21 mouse cellular contexts compared by ENCODE assay signal in genomic region chr3:22084222-22084996, GRCm38 (mm10). TPM values are rescaled to one million over a fixed set of nuclear protein-coding genes. Genes with fewer than 3 reads are reported as not detected.
A peak's percentile ranks its signal among the peaks of the same experiment; 100 is the strongest.
DNase-seq lines count a peak whose midpoint lies in the region; ATAC-seq and TF ChIP-seq lines count a peak whose summit lies in the region.
"Had no signal": no experiment of that assay in that cellular context is flagged by ENCODE, and none has a peak within 500 bp of the region (broad histone marks: within the 10 kb centered on the region; RNA-seq: fewer than 3 reads in every experiment).

No protein-coding gene starts in this region.

- no peak overlapping the region for H3K4me3 ChIP-seq in ES-Bruce4 (ENCODE audit: low read depth, low read length)
- H3K4me3 ChIP-seq in intestine, postnatal 0 days (ENCODE audit: low read depth, low read length) = no peak overlapping the region
- H3K4me3 ChIP-seq: embryonic facial prominence, embryonic 13.5 days; liver, embryonic 15.5 days; megakaryocyte, embryonic 14.5 days had no signal

- H3K27ac ChIP-seq in ES-Bruce4 (ENCODE audit: insufficient read depth, low read length) = peak overlapping the region; percentile 49; the same call in 1 of the 2 replicates
- H3K27ac ChIP-seq in intestine, postnatal 0 days (ENCODE audit: low read depth, low read length) = no peak overlapping the region
- H3K27ac ChIP-seq: embryonic facial prominence, embryonic 13.5 days; liver, embryonic 15.5 days; stomach, postnatal 0 days had no signal

- TF ChIP-seq POLR2A in ES-Bruce4 (IDR thresholded peaks at IDR 0.05; ENCODE audit: insufficient read depth, low read length) = no peak

- 0 out of 2 replicates have a peak, but pooled peaks cover 2% of the 10 kb centered on the region for H3K36me3 ChIP-seq in ES-Bruce4 (ENCODE audit: control insufficient read depth, insufficient read depth, low read length, poor library complexity, severe bottlenecking)
- no peaks in the 10 kb centered on the region; the same call in 1 of the 2 replicates for H3K36me3 ChIP-seq in intestine, postnatal 0 days (ENCODE audit: control insufficient read depth, insufficient read depth)

- TF ChIP-seq CTCF in ES-Bruce4 (IDR thresholded peaks at IDR 0.05; ENCODE audit: low read depth, low read length) = no peak
- no peak for TF ChIP-seq CTCF in intestine, postnatal 0 days (IDR thresholded peaks at IDR 0.05; ENCODE audit: low read depth)

- no peak overlapping the region for H3K9ac ChIP-seq in ES-Bruce4 (ENCODE audit: low read depth, poor library complexity, severe bottlenecking)
- H3K9ac ChIP-seq in intestine, postnatal 0 days (ENCODE audit: low read depth, low read length) = no peak overlapping the region
- H3K9ac ChIP-seq: embryonic facial prominence, embryonic 13.5 days; liver, embryonic 15.5 days had no signal

- H3K27me3 ChIP-seq in ES-Bruce4 (ENCODE audit: control insufficient read depth, insufficient read depth, low read length, poor library complexity, severe bottlenecking) = no peaks in the 10 kb centered on the region
- H3K27me3 ChIP-seq in intestine, postnatal 0 days (replicated peaks; ENCODE audit: control insufficient read depth, insufficient read depth, low read length) = no peaks in the 10 kb centered on the region
- H3K27me3 ChIP-seq: embryonic facial prominence, embryonic 13.5 days; liver, embryonic 15.5 days; megakaryocyte, embryonic 14.5 days had no signal

- H3K4me2 ChIP-seq in intestine, postnatal 0 days (replicated peaks; ENCODE audit: low read depth) = no peak overlapping the region
- H3K4me2 ChIP-seq: embryonic facial prominence, embryonic 13.5 days; liver, embryonic 15.5 days had no signal

- H3K4me1 ChIP-seq in ES-Bruce4 (ENCODE audit: control insufficient read depth, insufficient read depth, low read length) = peaks cover 6% of the 10 kb centered on the region
- 0 out of 2 replicates have a peak, but pooled peaks cover under 1% of the 10 kb centered on the region for H3K4me1 ChIP-seq in intestine, postnatal 0 days (replicated peaks; ENCODE audit: control insufficient read depth, insufficient read depth, low read length)

- 75% methylated on average over 10 of the region's 10 CpGs for WGBS in intestine, postnatal 0 days

- H3K9me3 ChIP-seq in ES-Bruce4 (replicated peaks; ENCODE audit: control insufficient read depth, insufficient read depth, low read length, poor library complexity, severe bottlenecking) = no peaks in the 10 kb centered on the region
- no peaks in the 10 kb centered on the region for H3K9me3 ChIP-seq in intestine, postnatal 0 days (ENCODE audit: control insufficient read depth)
- H3K9me3 ChIP-seq: embryonic facial prominence, embryonic 13.5 days; liver, embryonic 15.5 days; megakaryocyte, embryonic 14.5 days had no signal

- ATAC-seq in intestine, postnatal 0 days = no peak
- ATAC-seq: CD4-positive, CD25-positive, alpha-beta regulatory T cell, adult 4 months; forebrain, embryonic 14.5 days; hindbrain, embryonic 16.5 days; intestine, embryonic 16.5 days had no signal

- peak; percentile 5 for DNase-seq in cerebellum, adult 9-10 months
- DNase-seq in cerebellum, adult 11 months = no peak
- DNase-seq in kidney, adult 8-10 months = peak; percentile 55 to 60
- DNase-seq in kidney, postnatal 14 days = peak; percentile 48
- no peak for DNase-seq in urinary bladder, adult 18-20 months (ENCODE audit: low spot score in 2 of 2)
- DNase-seq in T-cell, adult 2 months (ENCODE audit: low spot score) = no peak
- DNase-seq: adrenal gland, adult 8-10 months; cerebellum, adult 9-11 months; gastrocnemius, postnatal 25 days; lung, postnatal 10 days; right cerebral cortex, adult 18-20 months had no signal

- TF ChIP-seq EP300 in ES-Bruce4 (IDR thresholded peaks at IDR 0.05; ENCODE audit: insufficient read depth, low read depth, low read length) = 0 out of 2 replicates have a peak, but pooled peaks have one; percentile 9

RNA-seq across cellular contexts. Expression of gene Tbl1xr1, which starts 8.0 kb away (rescaled TPM):
- polyA plus RNA-seq in ES-Bruce4 (2011; ENCODE audit: insufficient read depth, insufficient read length, low read depth, missing spikeins) = 50.0 and 64.4 TPM in 2 replicates
- polyA plus RNA-seq in intestine, postnatal 0 days (2015; fragmentation: Nextera tagmentation; extraction: Ambion mirVana) = 5.6 and 9.2 TPM in 2 replicates

Comparison
In these comparisons a context has a peak if more than half of its experiments do, and no peak if none do; other contexts are left out.
1. DNase-seq: peak in cerebellum, adult 9-10 months (single experiment), kidney, adult 8-10 months (2 of 2) and kidney, postnatal 14 days (single experiment); none in cerebellum, adult 11 months (single experiment), urinary bladder, adult 18-20 months (0 of 2) and T-cell, adult 2 months (single experiment).